Comparison of ENCODE assay signal across 28 mouse cellular contexts in the genomic region with DNA sequence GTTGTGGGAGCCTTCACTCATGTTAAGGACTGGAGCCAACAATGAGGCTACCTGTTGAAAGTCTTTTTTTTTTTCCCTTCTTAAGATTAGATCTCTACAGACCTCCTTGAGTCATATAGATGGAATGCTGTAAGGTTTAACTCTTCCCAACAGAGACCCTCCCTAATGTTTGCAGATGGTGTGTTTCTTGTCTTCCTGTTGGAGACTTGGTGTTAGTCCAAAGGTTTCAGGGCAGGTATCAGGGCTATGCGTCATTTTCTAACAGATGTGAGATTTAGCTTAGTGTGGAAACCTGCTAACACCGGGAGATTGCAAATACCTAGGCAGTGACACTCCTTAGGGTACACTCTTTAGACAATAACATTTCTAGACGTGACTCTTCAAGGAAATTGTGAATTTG. TPM values are rescaled to one million over a fixed set of nuclear protein-coding genes. Genes with fewer than 3 reads are reported as not detected.
DNase-seq lines count a peak whose midpoint lies in the region; ATAC-seq lines count a peak whose summit lies in the region.
"Had no signal": no experiment of that assay in that cellular context is flagged by ENCODE, and none has a peak within 500 bp of the region (broad histone marks: within the 10 kb centered on the region; RNA-seq: fewer than 3 reads in every experiment).

No protein-coding gene starts in this region.

- H3K9me3 ChIP-seq in heart, embryonic 11.5 days (replicated peaks; ENCODE audit: control insufficient read depth, low read length), result no peaks in the 10 kb centered on the region
- no peaks in the 10 kb centered on the region for H3K9me3 ChIP-seq in embryonic facial prominence, embryonic 13.5 days
- no peaks in the 10 kb centered on the region for H3K9me3 ChIP-seq in intestine, embryonic 15.5 days
- no peaks in the 10 kb centered on the region for H3K9me3 ChIP-seq in stomach, embryonic 15.5 days
- H3K9me3 ChIP-seq in hindbrain, embryonic 14.5 days (ENCODE audit: control insufficient read depth, low read length), result no peaks in the 10 kb centered on the region
- H3K9me3 ChIP-seq: G1E; heart, embryonic 10.5 days; hindbrain, embryonic 12.5 days; megakaryocyte, embryonic 14.5 days; midbrain, embryonic 12.5 days; neural tube, embryonic 12.5 days had no signal

- H3K9ac ChIP-seq in heart, embryonic 11.5 days (ENCODE audit: low read depth, low read length), result no peak overlapping the region
- H3K9ac ChIP-seq in embryonic facial prominence, embryonic 13.5 days, result no peak overlapping the region
- H3K9ac ChIP-seq in intestine, embryonic 15.5 days, result no peak overlapping the region
- no peak overlapping the region for H3K9ac ChIP-seq in stomach, embryonic 15.5 days
- no peak overlapping the region for H3K9ac ChIP-seq in hindbrain, embryonic 14.5 days
- H3K9ac ChIP-seq: hindbrain, embryonic 12.5 days; midbrain, embryonic 12.5 days; neural tube, embryonic 12.5 days had no signal

- H3K27ac ChIP-seq in heart, embryonic 11.5 days (ENCODE audit: low read depth, low read length), result no peak overlapping the region
- 0 out of 2 replicates have a peak overlapping the region, but pooled peaks have one; percentile 1 for H3K27ac ChIP-seq in embryonic facial prominence, embryonic 13.5 days
- no peak overlapping the region for H3K27ac ChIP-seq in intestine, embryonic 15.5 days
- H3K27ac ChIP-seq in stomach, embryonic 15.5 days, result 0 out of 2 replicates have a peak overlapping the region, but pooled peaks have one; percentile 31
- H3K27ac ChIP-seq in hindbrain, embryonic 14.5 days, result no peak overlapping the region
- H3K27ac ChIP-seq: heart, embryonic 10.5 days; hindbrain, embryonic 12.5 days; midbrain, embryonic 12.5 days; neural tube, embryonic 12.5 days had no signal

- no peaks in the 10 kb centered on the region for H3K27me3 ChIP-seq in heart, embryonic 11.5 days (ENCODE audit: control insufficient read depth, insufficient read depth, low read length)
- H3K27me3 ChIP-seq in embryonic facial prominence, embryonic 13.5 days, result no peaks in the 10 kb centered on the region
- no peaks in the 10 kb centered on the region for H3K27me3 ChIP-seq in intestine, embryonic 15.5 days (replicated peaks)
- H3K27me3 ChIP-seq in stomach, embryonic 15.5 days (replicated peaks), result no peaks in the 10 kb centered on the region
- no peaks in the 10 kb centered on the region for H3K27me3 ChIP-seq in hindbrain, embryonic 14.5 days (ENCODE audit: control insufficient read depth, insufficient read depth, low read length)
- H3K27me3 ChIP-seq: hindbrain, embryonic 12.5 days; midbrain, embryonic 12.5 days; neural tube, embryonic 12.5 days had no signal

- 66% methylated on average over 3 of the region's 3 CpGs for WGBS in heart, embryonic 11.5 days (ENCODE audit: insufficient replicate concordance)
- WGBS in embryonic facial prominence, embryonic 13.5 days, result 58% methylated on average over 3 of the region's 3 CpGs
- WGBS in intestine, embryonic 15.5 days, result 35% methylated on average over 3 of the region's 3 CpGs
- WGBS in stomach, embryonic 15.5 days, result 40% methylated on average over 3 of the region's 3 CpGs
- 83% methylated on average over 3 of the region's 3 CpGs for WGBS in hindbrain, embryonic 14.5 days

- H3K4me2 ChIP-seq in heart, embryonic 11.5 days, result no peak overlapping the region
- no peak overlapping the region for H3K4me2 ChIP-seq in embryonic facial prominence, embryonic 13.5 days
- H3K4me2 ChIP-seq in intestine, embryonic 15.5 days (replicated peaks), result no peak overlapping the region
- no peak overlapping the region for H3K4me2 ChIP-seq in stomach, embryonic 15.5 days
- no peak overlapping the region for H3K4me2 ChIP-seq in hindbrain, embryonic 14.5 days (replicated peaks)
- H3K4me2 ChIP-seq: hindbrain, embryonic 12.5 days; liver, embryonic 11.5 days; midbrain, embryonic 12.5 days; neural tube, embryonic 12.5 days had no signal

- H3K4me3 ChIP-seq in heart, embryonic 11.5 days (ENCODE audit: low read depth, low read length), result no peak overlapping the region
- no peak overlapping the region for H3K4me3 ChIP-seq in embryonic facial prominence, embryonic 13.5 days
- no peak overlapping the region for H3K4me3 ChIP-seq in intestine, embryonic 15.5 days (replicated peaks)
- no peak overlapping the region for H3K4me3 ChIP-seq in stomach, embryonic 15.5 days (replicated peaks)
- H3K4me3 ChIP-seq in hindbrain, embryonic 14.5 days (replicated peaks; ENCODE audit: low read length), result no peak overlapping the region
- H3K4me3 ChIP-seq: heart, embryonic 10.5 days; hindbrain, embryonic 12.5 days; megakaryocyte, embryonic 14.5 days; midbrain, embryonic 12.5 days; myocyte; neural tube, embryonic 12.5 days had no signal

- ATAC-seq in heart, embryonic 11.5 days (replicated peaks; ENCODE audit: insufficient number of reproducible peaks, low FRiP score, low TSS enrichment), result no peak
- no peak for ATAC-seq in embryonic facial prominence, embryonic 13.5 days (ENCODE audit: insufficient number of reproducible peaks, insufficient read depth, low FRiP score, low TSS enrichment, low read depth)
- peak; percentile 91 for ATAC-seq in intestine, embryonic 15.5 days
- peak; percentile 71; the same call in 1 of the 2 replicates for ATAC-seq in stomach, embryonic 15.5 days (ENCODE audit: insufficient read depth, low FRiP score, low read depth)
- no peak for ATAC-seq in hindbrain, embryonic 14.5 days (ENCODE audit: low FRiP score)
- ATAC-seq: forebrain, embryonic 14.5 days had no signal

- peak; percentile 19 for DNase-seq in heart, adult 11 months
- no peak for DNase-seq in thymus, postnatal 36 days
- no peak for DNase-seq in hindbrain, embryonic 14.5 days (ENCODE audit: low spot score)
- no peak for DNase-seq in left cerebral cortex, adult 9 months (ENCODE audit: low spot score in 2 of 2)
- DNase-seq: adrenal gland, adult 8-10 months; cerebellum, adult 11-12 months; cerebellum, adult 9-11 months; embryo, embryonic 11 days; gastrocnemius, postnatal 14 days; heart, postnatal 36 days; kidney, adult 8-10 months; kidney, postnatal 4 days; layer of hippocampus, postnatal 36 days; lung, postnatal 4 days; right cerebral cortex, postnatal 14 days had no signal

- no peaks in the 10 kb centered on the region for H3K36me3 ChIP-seq in heart, embryonic 11.5 days (ENCODE audit: control insufficient read depth, insufficient read depth, low read length)
- no peaks in the 10 kb centered on the region for H3K36me3 ChIP-seq in embryonic facial prominence, embryonic 13.5 days
- no peaks in the 10 kb centered on the region for H3K36me3 ChIP-seq in intestine, embryonic 15.5 days
- no peaks in the 10 kb centered on the region for H3K36me3 ChIP-seq in stomach, embryonic 15.5 days
- no peaks in the 10 kb centered on the region for H3K36me3 ChIP-seq in hindbrain, embryonic 14.5 days (replicated peaks; ENCODE audit: control insufficient read depth, insufficient read depth)
- H3K36me3 ChIP-seq: G1E; heart, embryonic 10.5 days; hindbrain, embryonic 12.5 days; midbrain, embryonic 12.5 days; neural tube, embryonic 12.5 days had no signal

- H3K4me1 ChIP-seq in heart, embryonic 11.5 days (ENCODE audit: control insufficient read depth, insufficient read depth, low read length), result no peaks in the 10 kb centered on the region
- H3K4me1 ChIP-seq in embryonic facial prominence, embryonic 13.5 days, result peaks cover 32% of the 10 kb centered on the region
- H3K4me1 ChIP-seq in intestine, embryonic 15.5 days (replicated peaks), result no peaks in the 10 kb centered on the region
- peaks cover 3% of the 10 kb centered on the region; the same call in 1 of the 2 replicates for H3K4me1 ChIP-seq in stomach, embryonic 15.5 days
- H3K4me1 ChIP-seq in hindbrain, embryonic 14.5 days (replicated peaks; ENCODE audit: control insufficient read depth, insufficient read depth, low read length), result no peaks in the 10 kb centered on the region
- H3K4me1 ChIP-seq: heart, embryonic 10.5 days; hindbrain, embryonic 12.5 days; midbrain, embryonic 12.5 days; neural tube, embryonic 12.5 days had no signal

RNA-seq across cellular contexts. Expression of a gene that starts 58.5 kb away (rescaled TPM):
- polyA plus RNA-seq in heart, embryonic 11.5 days (2014; fragmentation: Nextera tagmentation; extraction: Ambion mirVana), result 2.5 TPM in 2 replicates
- polyA plus RNA-seq in embryonic facial prominence, embryonic 13.5 days (2015; fragmentation: Nextera tagmentation; extraction: Ambion mirVana), result 12.3 and 13.5 TPM in 2 replicates
- polyA plus RNA-seq in intestine, embryonic 15.5 days (2015; fragmentation: Nextera tagmentation; extraction: Ambion mirVana), result 43.1 and 46.5 TPM in 2 replicates
- polyA plus RNA-seq in stomach, embryonic 15.5 days (2015; fragmentation: Nextera tagmentation; extraction: Ambion mirVana), result 50.0 and 54.3 TPM in 2 replicates
- 2.8 and 3.1 TPM in 2 replicates for polyA plus RNA-seq in hindbrain, embryonic 14.5 days (2014; fragmentation: Nextera tagmentation; extraction: Ambion mirVana)
- polyA plus RNA-seq: G1E had no signal

Comparison
In these comparisons a context has a peak if more than half of its experiments do, and no peak if none do; other contexts are left out.
1. ATAC-seq: peak in intestine, embryonic 15.5 days (single experiment) and stomach, embryonic 15.5 days (single experiment); none in heart, embryonic 11.5 days (single experiment), embryonic facial prominence, embryonic 13.5 days (single experiment) and hindbrain, embryonic 14.5 days (single experiment).
2. H3K27ac ChIP-seq: peak in embryonic facial prominence, embryonic 13.5 days (single experiment) and stomach, embryonic 15.5 days (single experiment); none in heart, embryonic 11.5 days (single experiment), intestine, embryonic 15.5 days (single experiment) and hindbrain, embryonic 14.5 days (single experiment).